8 mouse cellular contexts compared by ENCODE assay signal in genomic region chr9:52679362-52679947, GRCm38 (mm10). TPM values are rescaled to one million over a fixed set of nuclear protein-coding genes. Genes with fewer than 3 reads are reported as not detected.
A peak's percentile ranks its signal among the peaks of the same experiment; 100 is the strongest.
DNase-seq lines count a peak whose midpoint lies in the region; ATAC-seq lines count a peak whose summit lies in the region.

Gene AI593442, minus strand, starts transcription at chr9:52679780.

- H3K4me1 ChIP-seq in midbrain, embryonic 12.5 days, result peaks cover 20% of the 10 kb centered on the region

- H3K27ac ChIP-seq in midbrain, embryonic 12.5 days (replicated peaks), result peak within 1 kb of the TSS; percentile 32

- ATAC-seq in cerebellum, adult (ENCODE audit: insufficient number of reproducible peaks, low FRiP score, low TSS enrichment), result no peak
- peak; percentile 84 for ATAC-seq in midbrain, embryonic 12.5 days (ENCODE audit: low FRiP score, low read depth)

- H3K4me3 ChIP-seq in midbrain, embryonic 12.5 days, result peak within 1 kb of the TSS; percentile 60

- DNase-seq in cerebellum, adult 8-10 months, result peak; percentile 4
- DNase-seq in cerebellum, postnatal 14 days, result peak; percentile 34 to 40
- DNase-seq in frontal cortex, postnatal 14 days (ENCODE audit: low spot score in 2 of 2), result peak; percentile 49 to 57
- DNase-seq in layer of hippocampus, postnatal 14 days (ENCODE audit: low spot score in 2 of 2), result peak; percentile 32 to 59
- DNase-seq in gastrocnemius, postnatal 4 days (ENCODE audit: low spot score in 2 of 2), result no peak
- DNase-seq in spleen, postnatal 36 days (ENCODE audit: low spot score in 2 of 2), result no peak

- no peaks in the 10 kb centered on the region for H3K36me3 ChIP-seq in midbrain, embryonic 12.5 days

- H3K4me2 ChIP-seq in midbrain, embryonic 12.5 days (replicated peaks), result peak within 1 kb of the TSS; percentile 95

- WGBS in midbrain, embryonic 12.5 days, result under 1% methylated on average over 15 of the region's 27 CpGs

- peak within 1 kb of the TSS; percentile 59 for H3K9ac ChIP-seq in midbrain, embryonic 12.5 days (replicated peaks)

- peaks cover 46% of the 10 kb centered on the region for H3K27me3 ChIP-seq in midbrain, embryonic 12.5 days

- H3K9me3 ChIP-seq in midbrain, embryonic 12.5 days, result no peaks in the 10 kb centered on the region

RNA-seq across cellular contexts. Expression of gene AI593442, which starts in this region (rescaled TPM):
- 100 to 1,000 TPM in 1 of 2 experiments, 10 to 100 TPM in 1; 88.6 to 110 TPM for total RNA-seq in layer of hippocampus, postnatal 14 days (2021)
- polyA plus RNA-seq in midbrain, embryonic 12.5 days (2016; fragmentation: Nextera tagmentation; extraction: Ambion mirVana), result 6.4 and 6.7 TPM in 2 replicates
- under 1 TPM in 1 of 2 experiments, not detected in 1; 0.07 TPM for total RNA-seq in gastrocnemius, postnatal 4 days (2021)

Comparison
In these comparisons a context has a peak if more than half of its experiments do, and no peak if none do; other contexts are left out.
1. RNA of gene AI593442 (total RNA-seq): 88.6 to 110 TPM in layer of hippocampus, postnatal 14 days; 0.07 TPM in gastrocnemius, postnatal 4 days; every median in the first group is over 10 times any median in the second.
2. DNase-seq: peak in cerebellum, adult 8-10 months (single experiment), cerebellum, postnatal 14 days (2 of 2), frontal cortex, postnatal 14 days (2 of 2) and layer of hippocampus, postnatal 14 days (2 of 2); none in gastrocnemius, postnatal 4 days (0 of 2) and spleen, postnatal 36 days (0 of 2).